Mouse (Mus musculus) T-cell, adult 66 days (primary cell): Measurements from ENCODE around the gene Tspan15. TPM values are rescaled to one million over a fixed set of nuclear protein-coding genes. Genes with fewer than 3 reads are reported as not detected.

Experiments
- total RNA-seq, 2 experiments: library from RNA; stranded (reverse); gene quantifications; 3 replicates in 1 of 2; 4 replicates in 1 of 2; pipeline ENCODE4 v1.2.4; 2023

Gene Tspan15
- 1 to 10 TPM; 1.5 to 3.3 TPM for total RNA-seq

DNA sequence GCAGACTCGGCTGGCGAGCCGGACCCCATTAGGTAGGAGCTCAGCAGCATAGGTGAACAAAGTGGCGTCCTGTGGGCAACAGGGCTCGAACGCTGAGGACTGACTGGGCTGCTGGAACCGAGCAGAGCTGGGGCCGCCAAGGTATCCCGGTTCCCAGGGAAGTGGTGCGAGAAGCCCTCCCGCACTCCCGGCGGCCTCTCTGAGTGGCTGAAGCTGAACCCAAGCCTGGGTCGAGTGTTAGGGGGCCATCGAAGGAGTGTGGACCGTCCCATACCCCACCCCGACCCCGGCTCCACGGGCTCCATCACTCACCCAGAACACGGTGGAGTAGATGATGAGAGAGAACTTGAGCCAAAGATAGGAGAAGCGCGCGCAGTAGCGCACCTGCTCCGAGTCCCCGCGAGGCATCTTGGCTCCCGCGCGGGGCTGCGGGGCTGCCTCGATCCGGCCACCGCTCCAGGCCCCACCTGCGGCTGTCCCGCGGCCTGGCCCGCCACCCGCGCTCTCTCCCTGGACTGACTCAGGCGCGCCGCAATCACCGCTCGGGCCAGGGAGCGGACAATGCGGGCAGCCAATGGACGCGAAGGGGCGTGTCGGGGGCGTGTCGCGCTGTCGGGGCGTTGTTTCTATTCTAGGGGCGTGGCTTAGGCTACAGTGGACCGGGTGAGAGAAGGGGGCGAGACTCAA lies at the start of gene Tspan15:
Gene Tspan15, minus strand, starts transcription at position 544 of the 687 bp plus-strand sequence.

DNA sequence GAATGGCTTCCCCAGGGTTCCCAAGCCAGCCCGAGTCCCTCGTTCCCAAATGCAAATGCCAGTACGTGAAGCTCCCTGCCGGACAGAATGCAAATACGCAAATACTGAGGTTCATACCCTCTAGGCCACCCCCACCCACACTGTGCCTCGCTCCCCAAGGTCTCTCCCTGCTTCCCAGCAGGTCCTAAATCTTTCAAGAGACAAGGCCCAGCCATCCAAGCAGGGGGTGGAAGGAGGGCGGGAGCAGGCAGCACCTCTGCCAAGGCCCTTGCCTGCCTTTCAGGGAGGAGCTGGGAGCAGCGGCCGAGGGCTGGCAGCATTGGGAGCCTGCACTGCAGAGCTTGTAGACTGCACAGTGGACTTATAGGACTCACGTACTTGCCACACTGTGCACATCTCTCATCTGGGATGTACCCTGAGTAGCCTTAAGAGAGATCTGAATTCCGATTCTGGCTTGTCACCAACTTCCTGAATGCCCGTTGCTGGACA lies 21.0 kb upstream of the Tspan15 start, which contains the start of gene Tacr2:
Gene Tacr2, plus strand, starts transcription at position 439 of the 489 bp plus-strand sequence.

DNA sequence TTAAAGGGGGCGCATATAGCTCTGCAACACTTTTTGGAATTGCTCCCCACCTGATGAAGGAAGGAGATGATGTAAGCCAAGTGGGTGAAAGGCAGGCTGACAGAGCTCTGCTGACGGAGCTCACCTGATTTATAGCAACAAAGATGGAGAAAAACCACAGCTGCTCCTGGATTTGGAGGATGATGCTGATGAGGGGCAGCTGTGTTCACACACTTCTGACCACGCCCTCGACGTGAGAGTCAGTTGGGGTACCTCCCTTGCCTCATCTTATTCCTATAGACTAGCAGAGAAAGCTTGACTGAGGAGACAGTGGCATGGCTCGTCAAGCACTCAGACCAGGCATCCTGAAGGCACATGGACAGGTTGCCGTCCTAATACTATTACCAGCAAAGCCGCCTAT lies 87.2 kb downstream of the Tspan15 start, which contains the start of gene Fam241b:
Gene Fam241b, minus strand, starts transcription at position 101 of the 400 bp plus-strand sequence.

Other genes with a start within 250 kb of the Tspan15 start
- not detected for gene Neurog3, start 98.2 kb downstream of the Tspan15 start, total RNA-seq
- 1 to 10 TPM; 3.6 to 4.0 TPM for gene Fam241b, start 87.3 kb downstream of the Tspan15 start, total RNA-seq
- gene Tacr2, start 21.2 kb upstream of the Tspan15 start, total RNA-seq, result not detected
- gene Hk1, start 148.7 kb upstream of the Tspan15 start, total RNA-seq, result 10 to 100 TPM; 76.7 to 83.6 TPM
- not detected for gene Hkdc1, start 191.2 kb upstream of the Tspan15 start, total RNA-seq
- 1 to 10 TPM in 1 of 2 experiments, not detected in 1; 1.5 TPM for gene 4930507D05Rik, start 218.2 kb upstream of the Tspan15 start, total RNA-seq
- 10 to 100 TPM; 22.1 to 28.4 TPM for gene Supv3l1, start 218.5 kb upstream of the Tspan15 start, total RNA-seq